Mouse (Mus musculus): Measurements from ENCODE around the gene Ppp4r3a. TPM values are rescaled to one million over a fixed set of nuclear protein-coding genes. Genes with fewer than 3 reads are reported as not detected.

Gene Ppp4r3a
- polyA plus RNA-seq, 1 experiment from 2014 or later = 41.3 TPM

- Histone ChIP-seq H3K4me1 (peaks cover 31% of the 10 kb centered on the region), H3K4me3 (no peak overlapping the region), H3K9me3 (no peaks in the 10 kb centered on the region), H3K27me3 (no peaks in the 10 kb centered on the region), H3K4me2 (no peak overlapping the region), H3K9ac (no peak overlapping the region), H3K36me3 (no peaks in the 10 kb centered on the region), H3K27ac (no peak overlapping the region)
- ATAC-seq (ENCODE audit: borderline replicate concordance, extremely low read depth, low FRiP score, low TSS enrichment) = no peak
- 51% methylated on average over 16 of the region's 16 CpGs for WGBS
These were observed 87.7 kb downstream of the Ppp4r3a start for GRCm38 (mm10) chr12:100995607-100996377.

GRCm38 (mm10) chr12:100994140-100995015 is 89.1 kb downstream of the Ppp4r3a start:
- no peak overlapping the region for H3K4me3 ChIP-seq
- no peaks in the 10 kb centered on the region for H3K36me3 ChIP-seq
- WGBS = 64% methylated on average over 3 of the region's 3 CpGs
- peaks cover 22% of the 10 kb centered on the region for H3K4me1 ChIP-seq
- no peaks in the 10 kb centered on the region for H3K9me3 ChIP-seq
- no peak overlapping the region for H3K4me2 ChIP-seq
- H3K9ac ChIP-seq = no peak overlapping the region
- no peak overlapping the region for H3K27ac ChIP-seq
- H3K27me3 ChIP-seq = no peaks in the 10 kb centered on the region
- ATAC-seq (ENCODE audit: borderline replicate concordance, extremely low read depth, low FRiP score, low TSS enrichment) = no peak

GRCm38 (mm10) chr12:100993146-100993545 is 90.4 kb downstream of the Ppp4r3a start:
- no peaks in the 10 kb centered on the region for H3K9me3 ChIP-seq
- no peaks in the 10 kb centered on the region for H3K36me3 ChIP-seq
- no peak overlapping the region for H3K9ac ChIP-seq
- H3K27ac ChIP-seq = no peak overlapping the region
- peaks cover 11% of the 10 kb centered on the region for H3K4me1 ChIP-seq
- H3K4me3 ChIP-seq = no peak overlapping the region
- no peak for ATAC-seq (ENCODE audit: borderline replicate concordance, extremely low read depth, low FRiP score, low TSS enrichment)
- H3K4me2 ChIP-seq = no peak overlapping the region
- H3K27me3 ChIP-seq = no peaks in the 10 kb centered on the region
- WGBS = 65% methylated on average over 3 of the region's 3 CpGs

- no peak for ATAC-seq (ENCODE audit: borderline replicate concordance, extremely low read depth, low FRiP score, low TSS enrichment)
- Histone ChIP-seq H3K4me1 (peaks cover 5% of the 10 kb centered on the region; the same call in 1 of the 2 replicates), H3K4me3 (no peak overlapping the region), H3K4me2 (no peak overlapping the region), H3K9ac (no peak overlapping the region), H3K27me3 (no peaks in the 10 kb centered on the region), H3K9me3 (no peaks in the 10 kb centered on the region), H3K36me3 (no peaks in the 10 kb centered on the region), H3K27ac (no peak overlapping the region)
- WGBS = 73% methylated on average over 7 of the region's 7 CpGs
These were observed 91.0 kb downstream of the Ppp4r3a start for GRCm38 (mm10) chr12:100992505-100992904.

- H3K9me3 ChIP-seq = no peaks in the 10 kb centered on the region
- H3K27me3 ChIP-seq = no peaks in the 10 kb centered on the region
- H3K4me3 ChIP-seq = no peak overlapping the region
- H3K4me2 ChIP-seq = no peak overlapping the region
- no peak for ATAC-seq (ENCODE audit: borderline replicate concordance, extremely low read depth, low FRiP score, low TSS enrichment)
- WGBS = 74% methylated on average over 3 of the region's 3 CpGs
- peaks cover 10% of the 10 kb centered on the region for H3K4me1 ChIP-seq
- no peak overlapping the region for H3K27ac ChIP-seq
- no peaks in the 10 kb centered on the region for H3K36me3 ChIP-seq
- no peak overlapping the region for H3K9ac ChIP-seq
These were observed 92.4 kb downstream of the Ppp4r3a start for GRCm38 (mm10) chr12:100991119-100991518.

GRCm38 (mm10) chr12:100990291-100990690 is 93.2 kb downstream of the Ppp4r3a start:
- no peaks in the 10 kb centered on the region for H3K9me3 ChIP-seq
- H3K27ac ChIP-seq = no peak overlapping the region
- ATAC-seq (ENCODE audit: borderline replicate concordance, extremely low read depth, low FRiP score, low TSS enrichment) = no peak
- H3K4me3 ChIP-seq = no peak overlapping the region
- H3K36me3 ChIP-seq = no peaks in the 10 kb centered on the region
- no peak overlapping the region for H3K4me2 ChIP-seq
- peaks cover 15% of the 10 kb centered on the region for H3K4me1 ChIP-seq
- WGBS = 28% methylated on average over 12 of the region's 12 CpGs
- no peak overlapping the region for H3K9ac ChIP-seq
- H3K27me3 ChIP-seq = no peaks in the 10 kb centered on the region

GRCm38 (mm10) chr12:100989780-100990288 is 93.7 kb downstream of the Ppp4r3a start:
- H3K9ac ChIP-seq = no peak overlapping the region
- no peaks in the 10 kb centered on the region for H3K27me3 ChIP-seq
- WGBS = 55% methylated on average over 4 of the region's 4 CpGs
- H3K4me2 ChIP-seq = no peak overlapping the region
- no peak overlapping the region for H3K27ac ChIP-seq
- H3K9me3 ChIP-seq = no peaks in the 10 kb centered on the region
- H3K4me1 ChIP-seq = peaks cover 18% of the 10 kb centered on the region
- no peak overlapping the region for H3K4me3 ChIP-seq
- H3K36me3 ChIP-seq = no peaks in the 10 kb centered on the region
- ATAC-seq (ENCODE audit: borderline replicate concordance, extremely low read depth, low FRiP score, low TSS enrichment) = no peak

MicroRNA genes within 50 kb of the gene (microRNA counts, 519-probe panel; counts per million panel counts)
- microRNA mmu-miR-1190 = 2,681 counts per million, percentile 68 among the panel's probes with 10 or more counts

Small RNA genes within 50 kb of the gene (microRNA-seq; reads per million reads assigned to microRNA genes)
- not detected for gene Mir1190

Other genes with a start within 250 kb of the Ppp4r3a start
- 0.29 and 0.71 TPM in 2 replicates for gene Gpr68, start 175.5 kb downstream of the Ppp4r3a start, polyA plus RNA-seq (2015; fragmentation: Nextera tagmentation; extraction: Ambion mirVana)
- 14.3 and 17.9 TPM in 2 replicates for gene Ccdc88c, start 54.6 kb downstream of the Ppp4r3a start, polyA plus RNA-seq (2015; fragmentation: Nextera tagmentation; extraction: Ambion mirVana)

Data from lung, embryonic 15.5 days (tissue).